Mouse (Mus musculus) lung, embryonic 15.5 days (tissue): ENCODE data around the gene Gm4491. TPM values are rescaled to one million over a fixed set of nuclear protein-coding genes. Genes with fewer than 3 reads are reported as not detected.
"Not testable (repeated sequence)": the region's sequence is repeated elsewhere in the genome, so short reads cannot be mapped to it uniquely, and the experiment has no call there.

Experiments
- ATAC-seq: fragments of 200-750 bp; cut with Nextera tagmentation; 2 replicates; pipeline ENCODE4 v1.8.0; 2017; ENCODE audit warnings: moderate number of reproducible peaks, borderline replicate concordance; ENCODE audit not compliant: low FRiP score, low TSS enrichment; ENCODE audit errors: extremely low read depth
- H3K27ac ChIP-seq: fragments of 300-500 bp; sonication (generic); 2 replicates; pipeline ENCODE4 v1.5.1; 2015; ENCODE audit warnings: moderate library complexity, mild to moderate bottlenecking, inconsistent platforms
- H3K27me3 ChIP-seq: fragments of 300-500 bp; sonication (generic); 2 replicates; pipeline ENCODE4 v1.6.1; 2015; ENCODE audit warnings: inconsistent platforms
- H3K36me3 ChIP-seq: fragments of 300-500 bp; sonication (generic); 2 replicates; pipeline ENCODE4 v1.6.1; 2015; ENCODE audit warnings: inconsistent platforms
- H3K4me1 ChIP-seq: fragments of 300-500 bp; sonication (generic); 2 replicates; pipeline ENCODE4 v1.6.1; 2015; ENCODE audit warnings: inconsistent platforms
- H3K4me2 ChIP-seq: fragments of 300-500 bp; sonication (generic); 2 replicates; pipeline ENCODE4 v1.6.1; 2015; ENCODE audit warnings: inconsistent platforms, mild to moderate bottlenecking, moderate library complexity
- H3K4me3 ChIP-seq: fragments of 300-500 bp; sonication (generic); 2 replicates; pipeline ENCODE4 v1.5.1; 2015; ENCODE audit warnings: mild to moderate bottlenecking, inconsistent platforms
- H3K9ac ChIP-seq: fragments of 300-500 bp; sonication (generic); 2 replicates; pipeline ENCODE4 v1.6.1; 2015; ENCODE audit warnings: inconsistent platforms
- H3K9me3 ChIP-seq: fragments of 300-500 bp; sonication (generic); 2 replicates; pipeline ENCODE4 v1.6.1; 2016; ENCODE audit warnings: inconsistent platforms
- WGBS: fragments of 180-500 bp; shearing (Covaris S2); methylation state at CpG from one replicate; pipeline ENCODE4 v1.1.7; 2015; 5-methylcytosine and 5-hydroxymethylcytosine counted together
- polyA plus RNA-seq: library from polyadenylated mRNA; unstranded; fragments of >200 nt; fragmentation: Nextera tagmentation; extraction: Ambion mirVana; gene quantifications from 2 replicates; pipeline ENCODE4 v1.2.1, GENCODE M21; 2015

Gm4491 gene
- polyA plus RNA-seq, 1 experiment from 2014 or later, result not detected

- H3K4me2 ChIP-seq, result no peak overlapping the region
- H3K27ac ChIP-seq, result no peak overlapping the region
- no peak overlapping the region for H3K9ac ChIP-seq
- H3K36me3 ChIP-seq, result no peaks in the 10 kb centered on the region
- no peaks in the 10 kb centered on the region for H3K9me3 ChIP-seq
- H3K27me3 ChIP-seq, result no peaks in the 10 kb centered on the region
- H3K4me1 ChIP-seq, result no peaks in the 10 kb centered on the region
- 71% methylated on average over 6 of the region's 6 CpGs for WGBS
- no peak for ATAC-seq
- H3K4me3 ChIP-seq, result no peak overlapping the region
Observed at GRCm38 (mm10) chr14:57075537-57075936, 40.1 kb downstream of the Gm4491 start.

- H3K4me1 ChIP-seq, ATAC-seq, H3K4me2 ChIP-seq, H3K9ac ChIP-seq, H3K4me3 ChIP-seq, H3K27me3 ChIP-seq, H3K36me3 ChIP-seq, H3K9me3 ChIP-seq, H3K27ac ChIP-seq: not testable (repeated sequence)
- 0% methylated on average over 2 of the region's 2 CpGs for WGBS
Observed at GRCm38 (mm10) chr14:57069906-57070305, 45.8 kb downstream of the Gm4491 start.

- Histone ChIP-seq H3K36me3 (no peaks in the 10 kb centered on the region), H3K9me3 (no peaks in the 10 kb centered on the region), H3K27ac (no peak overlapping the region), H3K9ac (no peak overlapping the region), H3K4me1 (no peaks in the 10 kb centered on the region), H3K4me2 (no peak overlapping the region), H3K27me3 (no peaks in the 10 kb centered on the region), H3K4me3 (no peak overlapping the region)
- ATAC-seq, result no peak
Observed at GRCm38 (mm10) chr14:57066053-57066452, 49.6 kb downstream of the Gm4491 start.

Other genes starting within 250 kb of the Gm4491 start
- gene Zmym2, start 229.2 kb downstream of the Gm4491 start, polyA plus RNA-seq, result 39.1 and 41.0 TPM in 2 replicates
- 3.3 and 5.3 TPM in 2 replicates for gene Gja3, start 57.8 kb downstream of the Gm4491 start, polyA plus RNA-seq
- gene Gjb2, start 11.2 kb downstream of the Gm4491 start, polyA plus RNA-seq, result 0.52 and 1.3 TPM in 2 replicates
- 0.10 and 1.3 TPM in 2 replicates for gene Gjb6, start 17.7 kb upstream of the Gm4491 start, polyA plus RNA-seq